Mouse (Mus musculus): ENCODE measurements at regions not wholly inside any gene's neighbourhood (a gene's known extent, or its start where the extent isn't known, plus 50 kb on each side); places are given as distances from the start of the nearest gene placed in this dataset.

- no peak for TF ChIP-seq CTCF (IDR thresholded peaks at IDR 0.05; ENCODE audit: borderline replicate concordance, control insufficient read depth, extremely low read depth, insufficient read depth, low read length, poor library complexity)
- TF ChIP-seq POLR2A (IDR thresholded peaks at IDR 0.05; ENCODE audit: control insufficient read depth, extremely low read depth, insufficient read depth, low read length, poor library complexity), result no peak
Measured at GRCm38 (mm10) chr3:38641733-38642132, 157.1 kb upstream of the Ankrd50 start.

Measured in thymus, adult 2 months (tissue).